Mouse (Mus musculus): Measurements from ENCODE around the gene D630045J12Rik.

DNA sequence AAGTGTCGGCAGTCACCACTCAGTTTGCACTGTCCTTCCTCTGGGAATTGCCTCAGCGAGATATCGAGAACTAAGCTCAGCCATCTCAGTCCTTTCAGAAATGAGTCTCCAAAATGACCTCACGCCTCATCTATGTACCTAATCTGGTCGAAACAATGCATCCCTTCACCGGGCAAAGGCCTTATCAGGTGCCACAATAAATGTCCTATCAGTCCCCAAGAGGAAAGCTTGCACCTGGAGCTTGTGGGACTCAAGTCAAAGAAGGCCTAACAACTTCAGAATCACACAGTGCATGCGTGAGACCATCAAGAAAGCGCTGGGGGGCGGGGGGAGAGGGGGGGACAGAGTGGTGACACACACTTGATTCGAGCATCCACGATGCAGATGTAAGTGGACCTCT lies 101.5 kb downstream of the D630045J12Rik start:
- TF ChIP-seq CTCF (IDR thresholded peaks at IDR 0.05; ENCODE audit: low read depth, low read length) (no peak), POLR2A (IDR thresholded peaks at IDR 0.05; ENCODE audit: borderline replicate concordance, low read depth, low read length) (no peak)

Measured in bone marrow macrophage, adult 2 months (primary cell).